Mouse (Mus musculus) erythroblast, adult 5-6 weeks (primary cell): ENCODE measurements at regions not wholly inside any gene's neighbourhood (a gene's known extent, or its start where the extent isn't known, plus 50 kb on each side); places are given as distances from the start of the nearest gene placed in this dataset.

Source experiments
- ATAC-seq: replicated peaks from 2 replicates; pipeline ENCODE4 v1.8.0; 2016; ENCODE audit warnings: moderate number of reproducible peaks, mild to moderate bottlenecking, moderate TSS enrichment, inconsistent platforms; ENCODE audit not compliant: poor library complexity, low FRiP score, severe bottlenecking

GRCm38 (mm10) chr10:12045937-12046336 is 702.7 kb downstream of the Epm2a start:
- no peak for ATAC-seq

GRCm38 (mm10) chr10:12059728-12060127 is 716.5 kb downstream of the Epm2a start:
- no peak for ATAC-seq

GRCm38 (mm10) chr10:12061069-12061861 is 718.1 kb downstream of the Epm2a start:
- no peak for ATAC-seq

- ATAC-seq, result no peak
Measured at GRCm38 (mm10) chr10:12062302-12062701, 719.1 kb downstream of the Epm2a start.

GRCm38 (mm10) chr10:12083961-12084360 is 740.8 kb downstream of the Epm2a start:
- no peak for ATAC-seq

GRCm38 (mm10) chr10:12092521-12092920 is 749.3 kb downstream of the Epm2a start:
- no peak for ATAC-seq

GRCm38 (mm10) chr10:12096678-12097077 is 753.5 kb downstream of the Epm2a start:
- ATAC-seq, result no peak

GRCm38 (mm10) chr10:12107001-12107418 is 762.2 kb downstream of the Utrn start:
- ATAC-seq, result no peak

GRCm38 (mm10) chr10:12111720-12112119 is 757.4 kb downstream of the Utrn start:
- ATAC-seq, result no peak

GRCm38 (mm10) chr10:12115767-12116166 is 753.4 kb downstream of the Utrn start:
- no peak for ATAC-seq

- ATAC-seq, result no peak
Measured at GRCm38 (mm10) chr10:12116662-12117303, 752.4 kb downstream of the Utrn start.

- ATAC-seq, result no peak
Measured at GRCm38 (mm10) chr10:12124272-12124671, 744.9 kb downstream of the Utrn start.

- no peak for ATAC-seq
Measured at GRCm38 (mm10) chr10:12129486-12129885, 739.7 kb downstream of the Utrn start.

- ATAC-seq, result no peak
Measured at GRCm38 (mm10) chr10:12144691-12145090, 724.5 kb downstream of the Utrn start.

- no peak for ATAC-seq
Measured at GRCm38 (mm10) chr10:12146942-12147537, 722.1 kb downstream of the Utrn start.

GRCm38 (mm10) chr10:12170243-12170642 is 698.9 kb downstream of the Utrn start:
- no peak for ATAC-seq

GRCm38 (mm10) chr10:12174200-12174818 is 694.9 kb downstream of the Utrn start:
- no peak for ATAC-seq

GRCm38 (mm10) chr10:12175141-12175540 is 694.0 kb downstream of the Utrn start:
- no peak for ATAC-seq

- no peak for ATAC-seq
Measured at GRCm38 (mm10) chr10:12177482-12177881, 691.7 kb downstream of the Utrn start.

GRCm38 (mm10) chr10:12180965-12181364 is 688.2 kb downstream of the Utrn start:
- no peak for ATAC-seq
